Mouse (Mus musculus): ENCODE data around the gene Eno1. TPM values are rescaled to one million over a fixed set of nuclear protein-coding genes. Genes with fewer than 3 reads are reported as not detected.
"Not testable (repeated sequence)": the region's sequence is repeated elsewhere in the genome, so short reads cannot be mapped to it uniquely, and the experiment has no call there.

The Eno1 gene
- total RNA-seq, 2 experiments from 2014 or later = 426 to 458 TPM

DNA sequence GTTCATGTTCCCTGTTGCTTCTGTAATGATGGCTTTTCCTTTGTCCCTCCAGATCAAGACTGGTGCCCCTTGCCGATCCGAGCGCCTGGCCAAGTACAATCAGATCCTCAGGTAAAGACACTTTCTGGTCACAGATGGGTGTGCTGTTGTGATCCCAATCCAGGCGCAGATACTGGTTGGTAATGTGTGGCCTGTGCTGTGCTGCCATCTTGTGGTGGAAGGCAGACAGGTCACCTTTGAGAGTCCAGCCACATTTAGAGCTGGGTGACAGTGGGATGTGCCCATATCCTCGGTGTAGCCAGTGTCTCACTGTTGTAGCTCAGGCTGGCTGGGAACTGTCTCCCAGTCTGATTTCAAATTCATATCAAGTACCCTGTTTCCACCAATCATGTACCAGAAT is 11.5 kb downstream of the Eno1 start:
- DNase-seq (ENCODE audit: low spot score in 2 of 2) = peak; percentile 69 to 78

GRCm38 (mm10) chr4:150248917-150249316 is 12.4 kb downstream of the Eno1 start:
- no peak for DNase-seq (ENCODE audit: low spot score in 2 of 2)

DNA sequence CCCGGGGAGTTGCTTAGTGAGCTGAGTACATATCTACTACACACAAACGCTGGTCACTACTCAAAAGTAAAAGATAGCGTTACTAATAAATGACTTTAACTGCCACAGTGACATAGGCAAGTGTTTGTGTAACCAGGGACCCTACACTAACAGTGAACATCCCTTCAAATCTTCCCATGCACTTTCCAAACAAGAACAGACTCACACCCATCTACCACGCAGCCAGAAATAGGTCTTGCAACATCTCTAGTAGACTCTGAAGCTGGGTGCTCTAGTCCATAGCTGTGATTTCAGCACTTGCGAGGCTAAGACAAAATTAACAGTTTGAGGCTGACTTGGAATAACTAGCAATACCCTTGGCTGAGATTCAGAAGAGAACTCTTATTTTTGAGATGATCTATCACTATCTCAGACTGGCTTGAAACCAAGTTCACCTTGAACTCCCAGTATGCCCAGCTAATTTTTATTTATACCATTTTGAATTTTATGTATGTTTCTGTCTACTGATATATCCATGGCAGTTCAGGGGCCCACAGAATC is 13.3 kb downstream of the Eno1 start:
- peak in 1 of 2 experiments; percentile 18 for DNase-seq (ENCODE audit: low spot score in 2 of 2)

DNA sequence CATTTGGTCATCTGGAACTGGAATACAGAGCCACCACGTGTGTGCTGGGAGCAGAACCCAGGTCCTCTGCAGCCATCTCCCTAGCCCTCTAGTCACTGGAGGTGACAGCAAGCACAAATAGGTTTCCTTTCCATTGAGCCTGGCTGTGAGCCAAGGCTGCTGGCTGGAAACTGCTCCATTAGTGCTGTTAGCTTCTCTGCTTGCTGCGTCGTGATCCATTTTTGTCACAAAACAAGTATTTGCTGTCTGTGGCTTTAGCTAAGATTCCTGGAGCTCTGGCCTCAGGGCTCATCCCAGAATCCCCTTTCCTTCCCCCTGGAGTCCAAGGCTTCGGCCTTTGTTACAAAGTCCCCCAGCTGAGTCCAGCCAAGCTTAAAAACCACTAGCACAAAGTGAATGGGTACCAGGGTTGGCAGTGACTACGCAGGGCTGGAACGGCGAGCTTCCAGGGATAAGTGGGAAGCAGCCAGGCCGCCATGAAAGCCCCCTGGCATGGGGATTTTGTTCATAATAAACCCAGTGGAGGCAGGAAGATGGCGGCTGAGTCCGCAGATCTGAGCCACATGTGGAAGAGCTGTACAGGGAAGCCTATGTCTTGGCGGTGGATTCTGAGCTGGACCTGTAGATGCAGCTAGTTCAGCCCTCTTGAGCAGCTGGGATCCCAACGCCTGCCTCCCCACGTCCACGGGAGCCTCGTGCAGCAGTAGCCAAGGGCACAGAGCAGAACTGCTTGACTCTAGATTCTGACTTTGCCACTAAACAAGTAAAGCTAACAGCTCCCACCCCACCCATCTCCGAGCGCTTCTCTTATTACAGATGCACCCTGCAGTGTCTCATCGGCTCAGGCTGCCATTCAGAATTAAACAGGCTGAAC is 14.3 kb downstream of the Eno1 start:
- peak in 1 of 2 experiments; percentile 42 for DNase-seq (ENCODE audit: low spot score in 2 of 2)

DNA sequence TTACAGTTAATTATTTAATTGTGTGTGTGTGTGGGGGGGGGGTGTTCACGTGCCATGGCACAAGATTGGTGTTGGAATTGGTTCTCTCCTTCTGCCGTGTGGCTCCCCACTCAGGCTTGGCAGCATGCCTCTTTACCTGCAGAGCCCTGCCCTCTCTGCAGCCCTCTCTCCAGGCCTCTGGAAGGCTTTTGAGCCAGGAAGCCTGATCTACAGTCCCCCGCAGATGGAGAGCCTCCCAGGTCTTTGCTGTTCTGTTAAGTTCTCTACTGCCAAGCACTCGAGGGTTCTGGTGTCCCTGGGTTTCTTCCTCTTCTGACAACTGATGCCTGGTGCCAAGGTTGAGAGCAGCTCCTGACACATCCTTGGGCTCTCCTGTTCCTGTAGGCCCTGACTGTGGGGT is 17.9 kb downstream of the Eno1 start:
- DNase-seq (ENCODE audit: low spot score in 2 of 2) = no peak

DNA sequence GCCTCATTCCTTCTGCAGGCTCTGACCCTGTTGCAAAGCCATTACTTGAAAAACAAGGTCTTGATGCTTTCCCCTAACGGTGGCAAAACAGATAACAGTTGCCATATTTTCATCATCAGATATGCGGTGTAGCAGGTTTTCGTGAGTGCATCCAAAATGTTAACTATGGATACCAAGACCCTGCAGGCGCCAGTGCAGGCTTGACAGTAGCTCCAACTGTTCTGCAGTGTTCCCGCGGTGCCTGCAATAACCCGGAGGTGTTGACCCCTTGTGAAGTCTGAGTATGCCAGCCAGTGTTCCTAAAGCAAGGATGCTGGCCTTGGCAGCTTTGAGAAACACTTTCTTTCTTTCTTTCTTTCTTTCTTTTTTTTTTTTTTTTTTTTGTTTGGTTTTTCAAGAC is 18.7 kb downstream of the Eno1 start:
- no peak for DNase-seq (ENCODE audit: low spot score in 2 of 2)

DNA sequence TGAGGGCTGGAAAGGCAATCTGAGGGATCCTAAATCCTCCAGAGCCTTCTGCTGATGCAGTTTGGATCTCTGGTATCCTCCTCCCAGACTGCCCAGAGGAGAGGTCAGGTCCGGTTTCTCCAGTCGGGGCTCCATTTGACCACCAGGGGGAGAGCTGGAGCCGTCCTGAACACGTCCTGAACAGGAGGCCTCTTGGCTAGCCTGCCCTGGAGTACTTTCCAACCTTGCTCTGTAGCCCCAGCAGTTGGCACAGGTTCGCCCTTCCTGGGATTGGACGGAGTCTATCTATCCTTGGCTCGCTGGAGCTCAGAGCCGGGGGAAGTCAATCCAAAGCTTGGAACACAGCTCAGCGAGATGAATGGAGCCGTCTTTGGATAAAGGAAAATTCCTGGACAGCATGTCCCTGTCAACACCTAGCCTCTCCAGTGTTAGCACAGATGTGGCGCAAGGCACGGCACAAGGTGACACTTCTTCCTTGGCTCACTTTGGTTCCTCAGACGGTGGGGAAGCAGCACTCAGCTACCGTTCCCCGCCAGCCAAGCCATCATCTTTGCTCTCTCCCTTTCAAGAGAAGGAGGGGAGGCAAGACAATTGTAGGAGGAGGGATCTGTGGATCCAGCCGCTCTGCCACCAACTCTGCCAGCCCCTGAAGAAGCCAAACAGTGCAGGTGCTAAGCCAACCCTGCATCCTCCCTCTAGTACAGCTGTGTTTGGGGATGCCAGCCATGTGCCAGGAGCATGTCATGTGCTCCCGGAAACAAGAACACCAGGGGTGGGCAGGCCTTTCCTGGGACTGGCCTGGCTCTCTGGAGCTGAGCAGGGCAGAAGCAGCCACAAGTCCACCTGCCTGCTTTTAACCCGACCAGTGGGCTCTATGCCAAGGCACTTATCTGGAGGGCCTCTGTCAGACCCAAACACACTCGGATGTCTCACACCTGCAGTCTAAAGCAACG is 21.0 kb downstream of the Eno1 start:
- peak; percentile 64 to 77 for DNase-seq (ENCODE audit: low spot score in 2 of 2)

GRCm38 (mm10) chr4:150258388-150258787 is 21.9 kb downstream of the Eno1 start:
- peak in 1 of 2 experiments; percentile 51 for DNase-seq (ENCODE audit: low spot score in 2 of 2)

- DNase-seq (ENCODE audit: low spot score in 2 of 2) = no peak
Observed at GRCm38 (mm10) chr4:150259577-150259976, 23.1 kb downstream of the Eno1 start.

DNA sequence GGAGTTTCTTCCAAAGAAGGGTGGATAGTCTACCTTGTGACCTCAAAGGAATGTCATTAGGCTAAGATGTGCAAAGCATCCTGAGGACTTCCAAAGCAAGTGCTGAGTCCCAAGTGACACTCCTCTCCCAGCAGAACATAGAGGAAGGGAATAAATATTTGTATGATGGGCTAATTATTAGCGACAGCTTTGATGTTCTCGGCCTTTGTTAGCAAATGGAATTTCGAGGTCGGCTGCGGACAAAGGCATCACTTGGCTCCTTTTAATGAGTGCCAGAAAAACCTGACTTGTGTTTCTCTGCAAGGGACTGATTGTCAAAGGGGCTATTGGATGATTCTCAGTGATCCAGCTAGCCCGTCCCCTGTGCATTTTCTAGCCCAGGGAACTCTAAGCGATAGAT is 23.6 kb downstream of the Eno1 start:
- DNase-seq (ENCODE audit: low spot score in 2 of 2) = no peak

DNA sequence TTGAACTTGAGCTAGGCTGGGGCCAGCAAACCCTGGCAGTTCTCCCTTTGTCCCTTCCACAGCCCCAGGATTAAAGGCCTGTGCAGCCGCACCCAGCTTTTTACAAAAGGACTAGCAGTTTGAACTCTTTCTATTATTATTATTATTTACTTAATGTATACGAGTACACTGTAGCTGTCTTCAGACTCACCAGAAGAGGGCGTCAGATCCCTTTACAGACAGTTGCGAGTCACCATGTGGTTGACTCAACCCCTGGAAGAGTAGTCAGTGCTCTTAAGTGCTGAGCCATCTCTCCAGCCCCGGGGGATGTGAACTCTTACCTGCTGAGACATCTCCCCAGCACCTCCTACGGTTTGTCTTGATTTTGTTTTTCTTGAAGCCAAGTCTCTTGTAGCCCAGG is 24.2 kb downstream of the Eno1 start:
- DNase-seq (ENCODE audit: low spot score in 2 of 2) = no peak

DNA sequence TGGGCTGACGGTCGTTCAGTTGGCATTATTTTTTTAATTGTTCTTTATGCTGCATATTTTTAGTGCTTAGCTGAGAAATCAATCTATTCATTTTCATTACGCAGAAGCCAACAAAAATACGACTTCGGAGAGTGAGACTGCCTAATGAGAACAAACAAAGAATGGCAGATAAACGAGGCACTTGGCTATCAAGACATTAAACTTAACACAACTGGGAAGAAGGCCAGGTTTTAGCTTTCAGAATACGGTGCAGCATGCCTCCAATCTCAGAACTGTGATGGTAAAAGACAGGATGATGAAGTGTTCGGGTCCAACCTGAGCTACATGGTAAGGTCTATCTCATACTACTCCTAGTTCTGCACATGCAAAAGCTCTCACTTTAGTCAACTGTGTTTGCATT is 25.8 kb downstream of the Eno1 start:
- DNase-seq (ENCODE audit: low spot score in 2 of 2) = no peak

DNA sequence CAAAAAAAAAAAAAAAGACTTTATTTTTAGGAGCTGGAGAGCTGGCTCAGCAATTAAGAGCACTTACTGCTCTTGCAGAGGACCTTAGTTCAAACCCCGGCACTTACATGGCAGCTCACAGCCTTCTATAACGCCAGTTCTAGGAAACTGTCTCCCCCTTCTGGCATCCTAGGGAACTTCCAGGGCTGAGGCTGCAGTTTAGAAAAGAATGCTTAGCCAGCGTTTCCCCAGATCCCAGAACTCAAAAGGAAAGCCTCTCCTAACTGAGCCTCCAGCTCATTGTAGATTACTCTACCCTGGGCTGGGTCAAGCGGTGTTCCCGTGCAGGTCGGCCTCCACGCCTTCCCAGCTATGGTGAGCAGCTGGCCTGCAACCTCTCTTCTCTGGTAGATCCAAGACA is 28.4 kb downstream of the Eno1 start:
- no peak for DNase-seq (ENCODE audit: low spot score in 2 of 2)

- DNase-seq (ENCODE audit: low spot score in 2 of 2) = no peak
Observed at GRCm38 (mm10) chr4:150265471-150265870, 28.9 kb downstream of the Eno1 start.

GRCm38 (mm10) chr4:150266655-150267223 is 30.2 kb downstream of the Eno1 start:
- DNase-seq (ENCODE audit: low spot score in 2 of 2) = no peak

- no peak for DNase-seq (ENCODE audit: low spot score in 2 of 2)
Observed at GRCm38 (mm10) chr4:150268674-150269653, 32.4 kb downstream of the Eno1 start.

GRCm38 (mm10) chr4:150269679-150270078 is 33.2 kb downstream of the Eno1 start:
- DNase-seq (ENCODE audit: low spot score in 2 of 2) = no peak

DNA sequence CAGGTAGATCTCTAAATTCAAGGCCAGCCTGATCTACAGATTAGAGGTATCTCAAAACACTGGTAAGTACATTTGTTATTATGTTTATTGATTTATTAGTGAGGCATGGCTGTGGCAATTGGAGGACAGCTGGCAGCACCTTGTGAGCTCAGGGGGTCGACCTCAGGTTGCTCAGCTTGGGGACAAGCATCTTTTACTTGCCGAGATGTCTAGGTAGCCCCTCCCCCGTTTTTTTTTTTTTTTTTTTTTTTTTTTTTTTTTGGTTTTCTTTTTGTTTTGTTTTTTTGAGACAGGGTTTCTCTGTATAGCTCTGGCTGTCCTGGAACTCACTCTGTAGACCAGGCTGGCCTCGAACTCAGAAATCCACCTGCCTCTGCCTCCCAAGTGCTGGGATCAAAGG is 34.2 kb downstream of the Eno1 start:
- DNase-seq (ENCODE audit: low spot score in 2 of 2) = not testable (repeated sequence)

GRCm38 (mm10) chr4:150272725-150273124 is 36.2 kb downstream of the Eno1 start:
- DNase-seq (ENCODE audit: low spot score in 2 of 2) = no peak

- DNase-seq (ENCODE audit: low spot score in 2 of 2) = no peak
Observed at GRCm38 (mm10) chr4:150275531-150275930, 39.0 kb downstream of the Eno1 start.
